Mouse (Mus musculus): Measurements from ENCODE around the gene Pm20d2.

- no peak for TF ChIP-seq CTCF (IDR thresholded peaks at IDR 0.05; ENCODE audit: insufficient read depth, low read depth, low read length)
- no peak for TF ChIP-seq POLR2A (IDR thresholded peaks at IDR 0.05; ENCODE audit: insufficient read depth, low read depth, low read length)
Observed at GRCm38 (mm10) chr4:33229639-33230038, 40.1 kb upstream of the Pm20d2 start.

Data from olfactory bulb, adult 2 months (tissue).